Mouse (Mus musculus): ENCODE results near the gene Ccdc154.

The Ccdc154 gene

GRCm38 (mm10) chr17:25184961-25185360 is 22.7 kb downstream of the Ccdc154 start:
- DNase-seq: no peak

DNA sequence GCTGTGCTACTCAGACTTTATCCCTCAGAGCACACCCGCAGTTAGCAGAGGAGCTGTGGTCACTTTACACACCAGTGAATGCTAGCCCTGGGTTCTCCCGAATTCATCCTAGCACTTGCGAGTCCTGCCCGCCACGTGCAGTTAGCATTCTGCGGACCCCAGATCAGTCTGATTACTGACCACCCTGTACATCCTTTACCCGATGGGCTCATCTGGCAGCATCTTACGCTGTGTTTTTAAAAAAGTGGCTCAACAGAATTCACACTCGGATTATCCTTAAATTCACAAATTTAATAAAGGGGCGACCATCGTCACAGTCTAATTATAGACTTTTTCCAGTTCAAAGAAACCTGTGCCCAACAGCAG is 25.5 kb downstream of the Ccdc154 start:
- DNase-seq: peak; percentile 38

- DNase-seq: peak; percentile 53
These were observed 26.1 kb downstream of the Ccdc154 start, which contains the start of gene Unkl for GRCm38 (mm10) chr17:25188150-25189031. Gene Unkl, plus strand, starts transcription at chr17:25188397.

DNA sequence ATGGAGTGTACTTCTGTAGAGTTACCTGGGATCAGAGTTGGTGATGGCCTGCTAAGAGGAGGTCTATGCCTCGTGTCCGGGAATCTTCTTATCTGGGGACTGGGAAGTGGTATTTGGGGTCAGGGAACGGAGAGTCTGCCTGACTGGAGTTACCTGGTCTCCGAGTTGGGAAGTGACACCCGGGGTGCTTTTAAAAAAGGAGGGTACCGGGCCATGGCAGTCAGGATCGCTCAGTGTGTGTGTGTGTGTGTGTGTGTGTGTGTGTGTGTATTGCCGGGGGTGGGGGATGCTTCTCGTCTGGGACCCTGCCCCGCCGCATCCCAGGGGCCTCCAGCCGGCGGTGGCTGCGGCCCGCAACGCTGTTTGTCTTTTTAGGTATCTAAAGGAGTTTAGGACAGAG is 26.8 kb downstream of the Ccdc154 start:
- no peak for DNase-seq

DNA sequence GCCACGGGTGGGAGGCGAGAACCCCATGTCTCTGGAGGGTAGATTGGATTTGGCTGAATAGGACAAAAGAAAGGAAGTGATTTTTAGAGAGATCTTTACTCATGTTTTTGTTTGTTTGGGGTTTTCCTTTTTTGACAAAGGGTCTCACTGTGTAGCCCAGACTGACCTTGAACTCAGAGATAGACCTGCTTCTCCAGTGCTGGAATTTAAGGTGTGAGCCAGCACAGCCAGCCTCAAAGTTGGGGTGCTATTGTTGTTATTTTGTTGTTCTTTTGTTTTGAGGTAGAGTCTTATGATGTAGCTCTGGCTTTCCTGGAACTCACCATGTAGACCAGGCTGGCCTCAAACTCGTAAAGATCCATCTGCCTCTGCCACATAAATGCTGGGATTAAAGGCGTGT is 40.1 kb downstream of the Ccdc154 start:
- DNase-seq: no peak

DNA sequence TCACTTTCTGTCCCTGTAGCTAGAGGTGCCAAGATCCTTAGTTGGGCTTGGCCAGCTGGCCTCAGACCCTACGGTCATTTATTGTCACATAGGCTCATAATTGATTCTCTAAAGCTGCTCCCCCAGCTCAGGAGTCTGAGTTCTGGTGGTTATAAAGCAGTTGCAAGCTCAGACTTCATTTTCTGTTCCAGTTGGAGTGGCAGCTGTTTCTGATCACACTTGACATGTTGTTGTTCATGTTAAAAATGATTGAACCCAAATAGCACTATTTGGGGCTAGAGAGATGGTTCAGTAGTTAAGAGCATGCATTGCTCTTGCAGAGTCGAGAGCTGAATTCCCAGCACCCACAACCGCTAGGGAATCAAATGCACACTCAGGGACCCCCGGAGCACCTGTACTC is 47.7 kb downstream of the Ccdc154 start:
- no peak for DNase-seq

- peak; percentile 92 for DNase-seq
These were observed 48.6 kb downstream of the Ccdc154 start for GRCm38 (mm10) chr17:25210680-25211466.

GRCm38 (mm10) chr17:25211705-25212104 is 49.4 kb downstream of the Ccdc154 start:
- no peak for DNase-seq

DNA sequence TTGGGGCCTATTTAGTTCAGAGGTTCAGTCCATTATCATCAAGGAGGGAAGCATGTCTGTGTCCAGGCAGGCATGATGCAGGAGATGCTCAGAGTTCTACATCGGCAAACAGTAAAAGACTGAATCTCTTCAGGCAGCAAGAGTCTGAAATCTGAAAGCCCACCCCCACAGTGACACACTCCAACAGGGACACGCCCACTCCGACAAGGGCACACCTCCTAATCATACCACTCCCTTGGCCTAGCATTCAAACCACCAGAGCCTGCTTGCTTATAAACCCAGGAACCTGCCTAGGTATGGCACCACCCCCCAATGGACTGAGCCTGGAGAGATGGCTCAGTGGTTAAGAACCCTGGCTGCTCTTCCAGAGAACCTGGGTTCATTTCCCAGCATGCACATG is 53.2 kb downstream of the Ccdc154 start:
- DNase-seq: no peak

GRCm38 (mm10) chr17:25218967-25219366 is 56.7 kb downstream of the Ccdc154 start:
- no peak for DNase-seq

DNA sequence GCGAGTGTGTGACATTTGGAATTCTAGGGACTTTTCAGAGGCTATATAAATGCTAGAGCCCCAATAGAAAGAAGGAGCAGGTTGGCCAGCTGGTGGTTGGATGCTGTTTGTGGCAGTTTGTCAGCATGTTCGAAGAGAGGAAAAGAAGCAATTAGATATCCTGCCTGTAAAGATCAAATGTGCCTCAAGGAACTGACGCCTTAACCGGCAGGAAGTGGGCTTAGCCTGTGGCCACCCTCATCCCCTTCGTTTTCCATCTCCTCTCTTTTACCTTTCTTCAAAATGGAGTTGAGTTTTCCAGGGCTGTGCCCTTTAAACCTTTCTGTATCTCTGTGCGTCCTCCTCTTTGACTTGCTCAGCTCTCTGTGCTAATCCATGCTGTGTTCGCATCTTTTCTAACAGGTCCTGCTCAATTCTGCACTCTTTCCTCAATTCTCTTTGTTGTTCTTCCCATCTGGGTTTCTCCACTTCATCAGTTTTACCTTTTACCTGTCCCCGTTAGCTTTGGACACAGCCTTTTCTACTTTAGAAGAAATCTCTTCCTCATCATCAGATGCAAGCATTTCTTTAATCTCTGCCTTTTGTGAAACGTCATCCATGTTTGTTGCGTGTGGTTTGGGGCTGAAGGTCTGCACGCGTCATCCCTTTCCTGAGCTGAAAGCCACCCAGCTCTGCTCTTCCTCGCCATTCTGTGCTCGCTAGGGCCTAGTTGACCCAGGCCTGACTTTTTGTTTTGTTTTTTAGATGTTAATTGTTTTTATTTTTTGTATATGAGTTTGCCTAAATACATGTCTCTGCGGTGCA is 57.4 kb downstream of the Ccdc154 start:
- DNase-seq: no peak

DNA sequence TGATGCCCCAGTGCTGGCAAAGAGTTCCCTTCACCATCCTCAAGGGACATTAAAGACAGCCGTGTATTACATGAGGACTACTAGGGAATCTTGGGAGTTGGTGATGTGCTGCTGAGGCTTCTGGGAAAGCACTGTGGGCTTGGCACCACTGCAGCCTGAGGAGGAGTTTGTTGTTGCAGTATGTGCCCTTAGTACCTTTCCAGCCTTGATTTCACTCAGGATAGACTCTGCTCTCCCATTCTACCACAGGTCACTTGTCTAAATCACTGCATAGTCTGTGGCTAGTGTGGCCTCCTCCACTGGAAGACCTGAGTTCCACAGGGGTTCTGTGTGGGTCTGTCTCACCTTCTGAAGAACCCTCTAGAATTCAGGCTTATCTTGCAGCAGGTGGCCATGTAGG is 58.5 kb downstream of the Ccdc154 start:
- no peak for DNase-seq

All from cerebellum, adult 9-10 months (tissue).